Mouse (Mus musculus): ENCODE results near the gene Gtf3a.
"Not testable (repeated sequence)": the region's sequence is repeated elsewhere in the genome, so short reads cannot be mapped to it uniquely, and the experiment has no call there.

Gtf3a gene

GRCm38 (mm10) chr5:146937541-146938503, 10.6 kb upstream of the Gtf3a start:
- DNase-seq (ENCODE audit: low read depth, low spot score) = no peak

GRCm38 (mm10) chr5:146939109-146939796, 9.2 kb upstream of the Gtf3a start:
- peak; percentile 23 for DNase-seq (ENCODE audit: low read depth, low spot score)

GRCm38 (mm10) chr5:146940219-146940618, 8.2 kb upstream of the Gtf3a start:
- peak; percentile 50 for DNase-seq (ENCODE audit: low read depth, low spot score)

GRCm38 (mm10) chr5:146941939-146942338, 6.5 kb upstream of the Gtf3a start:
- not testable (repeated sequence) for DNase-seq (ENCODE audit: low read depth, low spot score)

GRCm38 (mm10) chr5:146942965-146943364, 5.5 kb upstream of the Gtf3a start:
- DNase-seq (ENCODE audit: low read depth, low spot score) = no peak

GRCm38 (mm10) chr5:146944568-146944967, 3.9 kb upstream of the Gtf3a start:
- DNase-seq (ENCODE audit: low read depth, low spot score) = peak; percentile 23

GRCm38 (mm10) chr5:146946682-146947081, 1.8 kb upstream of the Gtf3a start:
- DNase-seq (ENCODE audit: low read depth, low spot score) = no peak

- no peak for DNase-seq (ENCODE audit: low read depth, low spot score)
These were observed 960 bp upstream of the Gtf3a start for GRCm38 (mm10) chr5:146947497-146947896.

GRCm38 (mm10) chr5:146948041-146948507, 383 bp upstream of the Gtf3a start:
- no peak for DNase-seq (ENCODE audit: low read depth, low spot score)

GRCm38 (mm10) chr5:146954576-146954975, 6.1 kb downstream of the Gtf3a start:
- DNase-seq (ENCODE audit: low read depth, low spot score) = no peak

GRCm38 (mm10) chr5:146955651-146956050, 7.2 kb downstream of the Gtf3a start:
- no peak for DNase-seq (ENCODE audit: low read depth, low spot score)

GRCm38 (mm10) chr5:146956678-146957077, 8.2 kb downstream of the Gtf3a start:
- DNase-seq (ENCODE audit: low read depth, low spot score) = no peak

- peak; percentile 93 for DNase-seq (ENCODE audit: low read depth, low spot score)
These were observed 14.9 kb downstream of the Gtf3a start, which contains the start of gene Mtif3 for GRCm38 (mm10) chr5:146963118-146963936. Gene Mtif3 (minus strand): TSS chr5:146963800.

- DNase-seq (ENCODE audit: low read depth, low spot score) = no peak
These were observed 15.5 kb downstream of the Gtf3a start for GRCm38 (mm10) chr5:146963937-146964278.

GRCm38 (mm10) chr5:146968695-146969393, 20.4 kb downstream of the Gtf3a start:
- DNase-seq (ENCODE audit: low read depth, low spot score) = no peak

GRCm38 (mm10) chr5:146971776-146972561, 23.5 kb downstream of the Gtf3a start:
- no peak for DNase-seq (ENCODE audit: low read depth, low spot score)

GRCm38 (mm10) chr5:146973353-146973752, 24.9 kb downstream of the Gtf3a start:
- DNase-seq (ENCODE audit: low read depth, low spot score) = no peak

GRCm38 (mm10) chr5:146973858-146974780, 25.7 kb downstream of the Gtf3a start:
- no peak for DNase-seq (ENCODE audit: low read depth, low spot score)

- DNase-seq (ENCODE audit: low read depth, low spot score) = no peak
These were observed 26.3 kb downstream of the Gtf3a start for GRCm38 (mm10) chr5:146974781-146975123.
